Mouse (Mus musculus) cerebellum, adult 11-12 months (tissue): ENCODE measurements around the gene Cyren.

Experiments
- DNase-seq: peaks from one replicate; pipeline ENCODE4 v3.0.0; 2022

Cyren gene

DNA sequence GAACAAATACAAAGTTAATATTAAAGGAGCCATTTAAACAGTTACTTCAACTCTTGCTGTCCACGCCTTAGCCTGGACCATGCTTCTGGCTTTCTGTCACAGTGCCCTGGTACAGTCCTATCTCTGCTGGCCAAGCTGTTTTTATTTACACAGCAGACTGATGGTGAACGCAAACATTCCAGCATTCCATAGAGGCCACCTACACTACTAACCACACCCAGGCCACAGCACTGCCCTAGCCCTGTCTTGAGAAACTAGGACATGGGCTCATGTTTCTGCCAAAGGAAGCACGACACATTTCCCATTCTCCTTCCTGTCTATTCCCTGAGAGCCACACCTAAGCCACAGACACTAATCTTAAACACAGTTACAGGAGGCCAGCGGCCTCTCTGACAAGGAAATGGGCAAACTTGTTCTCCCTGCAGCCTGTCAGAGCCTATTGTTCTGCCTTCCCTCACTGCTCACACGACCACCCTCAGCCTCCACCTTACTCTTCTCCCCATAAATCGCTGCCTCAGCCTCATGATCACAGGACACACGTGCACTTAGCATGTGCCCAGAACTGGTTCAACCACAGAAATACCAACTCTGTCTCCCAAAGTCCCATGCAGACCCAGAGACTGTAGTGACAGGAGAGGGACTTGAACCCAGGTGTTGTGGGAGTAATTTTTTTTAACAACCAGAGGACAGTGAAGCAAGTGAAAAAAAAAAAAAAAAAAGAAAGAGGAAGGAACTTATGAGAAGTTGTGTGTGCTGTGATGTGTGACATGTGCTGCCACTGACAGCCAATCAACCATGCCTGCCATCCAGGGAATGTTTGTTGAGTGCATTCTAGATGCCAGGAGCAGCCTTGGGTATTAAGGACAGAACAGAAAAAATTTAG lies 11.9 kb downstream of the Cyren start:
- no peak for DNase-seq

GRCm38 (mm10) chr6:34865213-34865612 lies 12.6 kb downstream of the Cyren start:
- no peak for DNase-seq

GRCm38 (mm10) chr6:34863786-34864514 lies 13.9 kb downstream of the Cyren start:
- DNase-seq, result no peak

DNA sequence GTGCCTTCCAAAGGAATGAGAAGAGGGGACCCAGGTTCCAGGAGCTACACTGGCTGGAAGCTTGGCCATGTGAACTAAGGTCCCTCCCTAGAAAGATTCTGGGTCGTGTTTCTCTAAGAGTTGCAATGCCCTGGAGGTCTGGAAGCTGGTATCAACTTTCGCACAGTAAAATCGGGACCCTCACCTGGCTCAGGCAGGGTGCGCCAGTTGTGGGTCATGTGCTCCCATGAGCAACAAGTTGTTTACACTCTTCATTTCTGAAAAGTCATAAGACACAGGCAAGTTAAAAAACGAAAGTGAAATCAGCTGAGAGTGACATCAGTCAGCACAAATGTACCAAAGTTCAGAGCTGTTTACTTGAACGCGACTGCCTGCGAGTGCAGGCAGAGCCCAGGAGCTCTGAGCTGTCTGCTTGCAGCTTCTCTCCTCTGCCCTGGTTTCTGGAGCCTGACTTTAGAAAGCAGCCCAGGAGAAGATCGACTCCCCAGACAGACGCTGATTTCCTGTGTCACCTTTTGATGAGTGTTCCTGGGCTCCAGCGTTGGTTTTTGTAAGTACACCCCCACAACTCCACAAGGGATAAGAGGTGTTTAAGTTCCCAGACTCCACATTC lies 15.0 kb downstream of the Cyren start, which contains the start of gene Tmem140:
Tmem140 (plus strand) TSS at position 356 of the 613 bp plus-strand sequence.
- no peak for DNase-seq

DNA sequence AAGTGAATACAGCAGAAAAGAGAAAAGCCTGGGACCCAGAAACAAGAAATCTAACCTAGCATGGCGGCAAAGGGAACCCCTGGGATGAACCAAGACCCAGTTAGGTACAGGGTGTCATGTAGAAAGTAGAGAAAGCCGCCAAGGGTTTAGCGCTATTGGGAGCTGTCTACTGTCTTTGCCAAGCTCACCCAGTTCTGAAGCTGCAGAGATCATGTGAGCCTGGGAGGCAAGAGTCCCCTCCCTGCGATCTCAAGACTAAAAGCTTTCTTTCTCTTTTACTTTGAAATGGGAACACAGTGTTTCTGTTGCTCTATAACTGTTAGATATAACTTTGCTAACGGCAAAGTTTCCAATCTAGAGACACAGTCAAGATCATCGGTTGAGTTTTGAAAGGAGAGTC lies 15.5 kb downstream of the Cyren start:
- no peak for DNase-seq

GRCm38 (mm10) chr6:34861546-34862053 lies 16.3 kb downstream of the Cyren start:
- no peak for DNase-seq

DNA sequence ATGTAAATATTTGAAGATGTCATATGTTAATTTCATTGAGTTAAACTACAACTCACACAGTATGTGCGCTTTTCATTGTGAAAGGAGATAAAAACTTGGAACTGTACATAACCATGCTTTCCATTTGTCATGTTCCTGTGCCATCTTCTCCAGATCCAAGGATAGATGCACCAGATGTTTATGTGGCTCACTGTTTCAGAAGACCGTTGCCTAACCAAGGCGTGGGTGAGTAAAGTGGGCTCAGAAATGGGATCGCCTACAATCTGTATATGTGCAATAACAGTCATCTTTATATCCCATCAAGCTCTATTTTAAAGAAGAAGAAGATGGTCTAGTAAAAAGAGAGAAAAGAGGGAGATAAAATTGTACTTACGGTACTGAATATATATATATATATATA lies 45.5 kb downstream of the Cyren start:
- DNase-seq, result no peak

DNA sequence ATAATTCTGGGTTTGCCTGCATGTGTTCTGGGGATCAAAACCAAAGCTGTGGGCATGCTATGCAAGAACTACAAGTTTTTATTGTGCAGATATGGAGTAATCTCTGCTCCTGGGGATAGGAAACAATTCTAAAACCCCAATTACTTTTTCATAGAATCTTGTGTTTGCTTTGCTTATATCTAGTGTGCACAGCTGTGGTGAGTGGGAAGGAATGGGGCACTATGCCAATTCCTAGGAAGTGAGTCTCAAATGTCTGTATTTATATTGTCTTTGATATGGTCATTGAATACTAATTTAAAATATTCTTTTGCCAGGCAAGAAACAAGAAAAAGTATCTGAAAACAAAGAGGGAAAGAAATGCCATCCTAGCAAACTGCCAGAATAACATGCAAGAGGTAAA lies 53.5 kb downstream of the Cyren start:
- DNase-seq, result no peak
